Mouse (Mus musculus): ENCODE results near the gene Vsig8. TPM values are rescaled to one million over a fixed set of nuclear protein-coding genes. Genes with fewer than 3 reads are reported as not detected.

Vsig8 gene
- polyA plus RNA-seq, 1 experiment from 2014 or later, result 0.12 TPM

- H3K9me3 ChIP-seq, result no peaks in the 10 kb centered on the region
- DNase-seq (ENCODE audit: low spot score), result no peak
- WGBS, result 58% methylated on average over 4 of the region's 4 CpGs
- peaks cover 30% of the 10 kb centered on the region for H3K27me3 ChIP-seq (replicated peaks; ENCODE audit: low read depth, poor library complexity, severe bottlenecking)
- H3K36me3 ChIP-seq (replicated peaks), result no peaks in the 10 kb centered on the region
- H3K4me3 ChIP-seq, result no peak overlapping the region
- no peak overlapping the region for H3K27ac ChIP-seq (replicated peaks)
- H3K4me1 ChIP-seq, result peaks cover 18% of the 10 kb centered on the region
Measured at GRCm38 (mm10) chr1:172567758-172568157, 12.0 kb downstream of the Vsig8 start.

- peaks cover 18% of the 10 kb centered on the region for H3K27me3 ChIP-seq (replicated peaks; ENCODE audit: low read depth, poor library complexity, severe bottlenecking)
- 80% methylated on average over 6 of the region's 6 CpGs for WGBS
- no peaks in the 10 kb centered on the region for H3K4me1 ChIP-seq
- no peaks in the 10 kb centered on the region for H3K9me3 ChIP-seq
- H3K27ac ChIP-seq (replicated peaks), result no peak overlapping the region
- H3K36me3 ChIP-seq (replicated peaks), result no peaks in the 10 kb centered on the region
- no peak overlapping the region for H3K4me3 ChIP-seq
- no peak for DNase-seq (ENCODE audit: low spot score)
Measured at GRCm38 (mm10) chr1:172580116-172580515, 24.4 kb downstream of the Vsig8 start.

GRCm38 (mm10) chr1:172582436-172582835 lies 26.7 kb downstream of the Vsig8 start:
- Histone ChIP-seq H3K27ac (replicated peaks) (no peak overlapping the region), H3K9me3 (no peaks in the 10 kb centered on the region), H3K27me3 (replicated peaks; ENCODE audit: low read depth, poor library complexity, severe bottlenecking) (peaks cover 39% of the 10 kb centered on the region), H3K4me3 (no peak overlapping the region), H3K36me3 (replicated peaks) (no peaks in the 10 kb centered on the region), H3K4me1 (peaks cover 16% of the 10 kb centered on the region)
- DNase-seq (ENCODE audit: low spot score), result no peak
- 86% methylated on average over 8 of the region's 8 CpGs for WGBS

DNA sequence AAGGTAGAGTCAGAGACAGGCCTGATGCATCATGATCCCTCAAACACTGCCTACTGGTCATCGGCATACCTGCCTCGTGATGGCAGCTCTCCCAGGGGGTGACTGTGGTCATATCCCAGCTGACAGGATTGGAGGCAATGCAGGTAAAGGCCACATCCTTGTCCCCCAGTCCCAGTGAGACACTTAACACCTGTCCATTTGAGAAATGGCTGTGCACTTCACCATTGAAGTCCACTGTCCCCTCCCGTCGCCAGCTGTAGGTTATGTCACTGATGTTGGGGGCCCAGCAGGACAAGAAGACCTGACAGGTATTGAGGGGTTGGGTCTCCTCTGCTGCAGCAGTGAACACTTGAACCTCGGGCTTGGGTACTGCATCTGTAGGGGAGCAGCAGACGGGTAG lies 28.5 kb downstream of the Vsig8 start:
- no peak for DNase-seq (ENCODE audit: low spot score)
- Histone ChIP-seq H3K4me3 (no peak overlapping the region), H3K9me3 (no peaks in the 10 kb centered on the region), H3K36me3 (replicated peaks) (no peaks in the 10 kb centered on the region), H3K27me3 (replicated peaks; ENCODE audit: low read depth, poor library complexity, severe bottlenecking) (peaks cover 47% of the 10 kb centered on the region), H3K27ac (replicated peaks) (no peak overlapping the region), H3K4me1 (peaks cover 16% of the 10 kb centered on the region)
- 84% methylated on average over 6 of the region's 6 CpGs for WGBS

DNA sequence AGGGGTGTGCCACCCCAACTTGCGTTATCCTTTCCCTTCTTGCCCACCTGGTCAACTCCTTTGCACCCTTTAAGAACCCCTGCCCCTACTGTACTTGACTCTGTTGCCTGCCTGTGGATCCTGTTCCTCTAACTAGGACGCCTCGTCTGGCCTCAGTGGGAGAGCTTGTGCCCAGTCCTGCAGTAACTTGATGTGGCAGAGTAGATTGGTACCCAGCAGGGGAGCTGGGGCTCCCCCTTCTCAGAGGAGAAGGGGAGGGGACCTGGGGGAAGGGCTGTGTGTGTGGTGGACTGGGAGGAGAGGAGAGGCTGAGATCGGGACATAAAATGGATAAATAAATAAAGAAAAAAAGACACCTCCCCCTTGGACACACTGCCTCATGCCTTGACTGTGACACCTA lies 29.3 kb downstream of the Vsig8 start:
- H3K27me3 ChIP-seq (replicated peaks; ENCODE audit: low read depth, poor library complexity, severe bottlenecking), result peaks cover 47% of the 10 kb centered on the region
- no peak for DNase-seq (ENCODE audit: low spot score)
- 54% methylated on average over 4 of the region's 4 CpGs for WGBS
- no peak overlapping the region for H3K4me3 ChIP-seq
- H3K4me1 ChIP-seq, result peaks cover 16% of the 10 kb centered on the region
- no peaks in the 10 kb centered on the region for H3K9me3 ChIP-seq
- no peaks in the 10 kb centered on the region for H3K36me3 ChIP-seq (replicated peaks)
- no peak overlapping the region for H3K27ac ChIP-seq (replicated peaks)

DNA sequence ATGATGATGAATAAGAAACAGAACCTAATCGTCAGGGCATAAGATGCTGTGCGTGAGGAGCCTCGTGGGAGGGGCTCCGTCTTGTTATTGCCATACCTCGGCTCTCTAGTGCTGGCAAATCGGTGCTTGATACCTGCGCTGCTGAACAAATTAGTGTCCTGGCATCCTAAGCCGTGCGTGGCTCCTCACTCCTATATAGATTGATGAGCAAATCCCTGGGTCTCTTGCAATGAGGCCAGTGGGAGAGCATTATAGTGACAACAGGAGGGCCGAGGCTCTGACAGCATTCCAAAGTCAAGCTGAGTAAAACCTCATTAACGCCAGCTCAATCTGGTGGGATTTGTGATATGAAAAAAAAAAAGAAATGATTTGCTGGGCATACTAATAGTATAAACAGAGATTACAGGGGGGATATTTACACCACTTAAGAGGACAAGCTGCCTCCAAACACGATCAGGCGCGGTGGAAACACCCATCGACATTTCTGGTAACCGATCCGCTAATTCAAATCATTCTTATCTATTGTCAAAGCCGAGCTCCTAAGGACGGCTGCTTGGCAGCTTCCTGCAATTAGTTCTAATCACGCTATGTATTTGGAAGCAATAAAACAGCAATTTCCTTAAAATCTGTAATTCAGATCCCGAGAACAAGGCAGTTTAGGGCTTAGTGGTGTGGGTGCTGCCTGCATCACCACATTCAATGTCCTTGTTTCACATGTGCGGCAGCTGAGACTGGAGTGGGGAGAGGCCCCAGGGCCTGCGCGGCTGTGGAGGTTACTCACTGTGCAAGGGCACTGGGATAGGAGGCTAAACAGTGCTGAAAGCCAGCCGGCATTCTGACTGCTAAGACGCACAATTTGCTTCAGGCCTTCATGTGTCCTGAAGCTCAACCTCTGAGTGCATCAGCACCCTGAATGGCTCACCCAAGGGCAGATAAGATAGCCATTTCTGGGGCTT lies 30.2 kb downstream of the Vsig8 start:
- no peak overlapping the region; the same call in 1 of the 2 replicates for H3K27ac ChIP-seq (replicated peaks)
- DNase-seq (ENCODE audit: low spot score), result peak; percentile 45
- no peaks in the 10 kb centered on the region for H3K36me3 ChIP-seq (replicated peaks)
- peak overlapping the region; percentile 18; the same call in 1 of the 2 replicates for H3K4me3 ChIP-seq
- H3K4me1 ChIP-seq, result peaks cover 16% of the 10 kb centered on the region
- no peaks in the 10 kb centered on the region for H3K9me3 ChIP-seq
- 23% methylated on average over 26 of the region's 26 CpGs for WGBS
- H3K27me3 ChIP-seq (replicated peaks; ENCODE audit: low read depth, poor library complexity, severe bottlenecking), result peaks cover 47% of the 10 kb centered on the region

GRCm38 (mm10) chr1:172590385-172590784 lies 34.6 kb downstream of the Vsig8 start, which contains the start of gene Slamf8:
TSS of gene Slamf8 (minus strand) at chr1:172590568.
- H3K36me3 ChIP-seq (replicated peaks), result no peaks in the 10 kb centered on the region
- H3K27me3 ChIP-seq (replicated peaks; ENCODE audit: low read depth, poor library complexity, severe bottlenecking), result peaks cover 26% of the 10 kb centered on the region
- H3K9me3 ChIP-seq, result no peaks in the 10 kb centered on the region
- WGBS, result 88% methylated on average over 7 of the region's 7 CpGs
- no peak within 1 kb of the TSS for H3K4me3 ChIP-seq
- peaks cover 16% of the 10 kb centered on the region for H3K4me1 ChIP-seq
- H3K27ac ChIP-seq (replicated peaks), result no peak within 1 kb of the TSS
- DNase-seq (ENCODE audit: low spot score), result no peak

- DNase-seq (ENCODE audit: low spot score), result no peak
- H3K4me1 ChIP-seq, result no peaks in the 10 kb centered on the region
Measured at GRCm38 (mm10) chr1:172593321-172593720, 37.6 kb downstream of the Vsig8 start.

GRCm38 (mm10) chr1:172593956-172594355 lies 38.2 kb downstream of the Vsig8 start:
- H3K27me3 ChIP-seq (replicated peaks; ENCODE audit: low read depth, poor library complexity, severe bottlenecking), result no peaks in the 10 kb centered on the region; the same call in 1 of the 2 replicates
- H3K4me1 ChIP-seq, result no peaks in the 10 kb centered on the region
- no peak overlapping the region for H3K27ac ChIP-seq (replicated peaks)
- 81% methylated on average over 2 of the region's 2 CpGs for WGBS
- no peak overlapping the region for H3K4me3 ChIP-seq
- no peak for DNase-seq (ENCODE audit: low spot score)
- H3K36me3 ChIP-seq (replicated peaks), result no peaks in the 10 kb centered on the region
- H3K9me3 ChIP-seq, result no peaks in the 10 kb centered on the region

More at GRCm38 (mm10) chr1:172593321-172593720, 37.6 kb downstream of the Vsig8 start:
- Histone ChIP-seq H3K27me3 (replicated peaks; ENCODE audit: low read depth, poor library complexity, severe bottlenecking) (no peaks in the 10 kb centered on the region; the same call in 1 of the 2 replicates), H3K27ac (replicated peaks) (no peak overlapping the region), H3K4me3 (no peak overlapping the region), H3K36me3 (replicated peaks) (no peaks in the 10 kb centered on the region), H3K9me3 (no peaks in the 10 kb centered on the region)
- 65% methylated on average over 3 of the region's 3 CpGs for WGBS

DNA sequence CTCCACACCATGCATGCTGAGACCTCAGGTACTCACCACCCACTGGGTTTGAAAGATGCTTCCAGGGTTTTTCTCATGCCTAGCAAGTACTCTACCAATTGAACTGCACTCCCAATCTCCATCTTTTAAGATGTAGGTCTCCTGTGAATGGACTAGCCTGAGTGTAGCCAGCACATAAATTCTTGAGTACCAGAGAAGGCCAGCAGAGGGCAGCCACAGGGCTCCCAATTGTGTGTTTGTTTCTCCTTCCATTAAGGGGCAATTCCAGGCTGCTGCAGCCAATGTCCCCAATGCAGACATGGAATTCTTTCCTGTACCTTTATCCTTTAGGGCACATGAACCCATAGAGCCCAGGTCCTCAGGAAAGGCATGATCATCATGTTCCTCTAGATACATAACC lies 38.8 kb downstream of the Vsig8 start:
- H3K4me1 ChIP-seq, result no peaks in the 10 kb centered on the region

DNA sequence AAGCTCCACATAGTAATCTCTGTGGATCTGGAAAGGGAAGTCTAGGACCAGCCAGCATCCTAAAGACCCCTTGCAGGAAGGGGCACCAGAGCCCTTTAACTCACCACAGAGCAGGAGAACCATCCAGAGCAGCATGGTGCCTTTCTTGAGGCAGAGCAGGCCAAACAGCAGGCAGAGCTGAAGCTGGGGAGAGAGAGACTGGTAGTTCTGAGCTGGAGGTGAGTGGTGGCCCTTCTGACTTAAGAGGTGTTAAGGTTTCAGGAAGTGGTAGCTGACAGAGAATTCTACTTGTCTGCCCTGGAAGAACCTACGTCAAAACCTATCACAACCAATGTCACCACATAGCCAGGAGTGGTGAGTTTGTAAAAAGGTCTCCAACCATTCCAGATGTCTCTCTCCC lies 46.6 kb downstream of the Vsig8 start, which contains the start of gene Fcrl6:
Gene Fcrl6 (minus strand): TSS at position 226 of the 400 bp plus-strand sequence.
- H3K4me3 ChIP-seq, result no peak within 1 kb of the TSS
- WGBS, result 91% methylated on average over 1 of the region's 1 CpGs
- H3K27me3 ChIP-seq (replicated peaks; ENCODE audit: low read depth, poor library complexity, severe bottlenecking), result no peaks in the 10 kb centered on the region
- H3K4me1 ChIP-seq, result no peaks in the 10 kb centered on the region
- no peak within 1 kb of the TSS for H3K27ac ChIP-seq (replicated peaks)
- H3K9me3 ChIP-seq, result no peaks in the 10 kb centered on the region
- no peak for DNase-seq (ENCODE audit: low spot score)
- no peaks in the 10 kb centered on the region for H3K36me3 ChIP-seq (replicated peaks)

More for the DNA sequence above, 38.8 kb downstream of the Vsig8 start:
- no peak overlapping the region for H3K27ac ChIP-seq (replicated peaks)
- no peaks in the 10 kb centered on the region; the same call in 1 of the 2 replicates for H3K27me3 ChIP-seq (replicated peaks; ENCODE audit: low read depth, poor library complexity, severe bottlenecking)
- H3K4me3 ChIP-seq, result no peak overlapping the region
- no peaks in the 10 kb centered on the region for H3K9me3 ChIP-seq
- peak; percentile 67 for DNase-seq (ENCODE audit: low spot score)
- H3K36me3 ChIP-seq (replicated peaks), result no peaks in the 10 kb centered on the region

GRCm38 (mm10) chr1:172611304-172611703 lies 55.6 kb downstream of the Vsig8 start:
- no peak overlapping the region for H3K27ac ChIP-seq (replicated peaks)
- H3K4me3 ChIP-seq, result no peak overlapping the region
- 88% methylated on average over 10 of the region's 10 CpGs for WGBS
- H3K36me3 ChIP-seq (replicated peaks), result no peaks in the 10 kb centered on the region
- peaks cover 9% of the 10 kb centered on the region; the same call in 1 of the 2 replicates for H3K27me3 ChIP-seq (replicated peaks; ENCODE audit: low read depth, poor library complexity, severe bottlenecking)
- no peaks in the 10 kb centered on the region for H3K9me3 ChIP-seq
- no peak for DNase-seq (ENCODE audit: low spot score)
- peaks cover under 1% of the 10 kb centered on the region; the same call in 1 of the 2 replicates for H3K4me1 ChIP-seq

DNA sequence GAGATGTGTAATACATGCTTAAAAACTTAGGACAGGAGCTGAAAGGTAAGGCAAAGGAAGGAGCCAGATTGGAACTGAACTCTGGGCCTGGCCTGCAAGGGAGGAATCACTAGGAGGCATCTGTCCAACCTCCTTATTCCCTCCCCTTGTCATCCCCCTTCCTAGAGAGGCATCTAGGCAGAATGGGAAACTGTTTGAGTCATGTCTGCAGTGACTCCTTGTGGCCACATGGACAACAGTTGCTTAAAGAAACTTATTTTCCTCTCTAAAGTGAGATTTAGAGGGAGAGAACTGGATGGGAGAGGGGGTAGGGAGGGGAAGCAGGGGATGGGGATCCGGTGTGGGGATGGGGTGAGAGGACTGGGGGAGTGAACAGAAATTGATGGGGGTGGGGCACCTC lies 57.0 kb downstream of the Vsig8 start:
- no peak overlapping the region for H3K4me3 ChIP-seq
- WGBS, result 52% methylated on average over 1 of the region's 1 CpGs
- H3K27ac ChIP-seq (replicated peaks), result no peak overlapping the region
- peaks cover 15% of the 10 kb centered on the region for H3K4me1 ChIP-seq
- H3K9me3 ChIP-seq, result no peaks in the 10 kb centered on the region
- H3K36me3 ChIP-seq (replicated peaks), result no peaks in the 10 kb centered on the region
- DNase-seq (ENCODE audit: low spot score), result no peak
- H3K27me3 ChIP-seq (replicated peaks; ENCODE audit: low read depth, poor library complexity, severe bottlenecking), result peaks cover 9% of the 10 kb centered on the region; the same call in 1 of the 2 replicates

Data from embryonic facial prominence, embryonic 10.5 days (tissue).